Mouse (Mus musculus) right cerebral cortex, postnatal 25 days (tissue): ENCODE results near the gene Gm26992.
"Not testable (repeated sequence)": the region's sequence is repeated elsewhere in the genome, so short reads cannot be mapped to it uniquely, and the experiment has no call there.

Source experiments
- DNase-seq: peaks from one replicate; pipeline ENCODE4 v3.0.0; 2022

Gene Gm26992

DNA sequence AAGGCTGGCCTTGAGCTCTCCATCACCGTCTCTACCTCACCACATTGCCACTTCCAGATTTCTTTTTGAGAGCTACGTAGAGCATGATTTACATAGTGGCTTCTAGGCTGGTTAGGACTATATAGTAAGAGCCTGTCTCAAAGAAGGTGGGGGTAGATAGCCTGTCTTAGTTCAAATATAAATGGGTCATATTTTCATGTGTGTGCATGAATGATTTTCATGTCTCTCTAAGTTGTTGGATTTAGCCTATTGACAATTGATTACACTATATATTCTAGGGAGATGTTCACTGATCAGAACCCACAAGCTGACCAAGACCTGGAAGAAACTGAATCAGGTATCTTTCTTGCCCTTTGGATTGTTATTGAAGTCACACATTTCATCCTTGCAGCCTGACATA lies at the start of gene Gm26992:
Gene Gm26992, plus strand, starts transcription at position 301 of the 400 bp plus-strand sequence.
- DNase-seq, result no peak

DNA sequence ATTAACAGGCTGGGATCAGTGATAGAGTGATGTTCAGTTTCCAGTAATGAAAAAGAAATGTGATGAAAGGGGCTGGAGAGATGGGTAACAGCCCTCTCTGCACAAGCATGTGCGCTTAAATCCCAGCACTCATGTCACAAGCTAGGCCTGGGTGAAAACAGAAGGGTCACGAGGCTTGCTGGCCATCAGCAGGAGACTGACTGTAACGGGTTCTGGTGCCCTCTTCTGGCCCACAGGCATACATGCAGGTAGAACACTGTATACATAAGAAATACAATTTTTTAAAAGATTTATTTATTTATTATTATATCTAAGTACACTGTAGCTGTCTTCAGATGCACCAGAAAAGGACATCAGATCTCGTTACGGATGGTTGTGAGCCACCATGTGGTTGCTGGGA lies 47.6 kb upstream of the Gm26992 start:
- no peak for DNase-seq

DNA sequence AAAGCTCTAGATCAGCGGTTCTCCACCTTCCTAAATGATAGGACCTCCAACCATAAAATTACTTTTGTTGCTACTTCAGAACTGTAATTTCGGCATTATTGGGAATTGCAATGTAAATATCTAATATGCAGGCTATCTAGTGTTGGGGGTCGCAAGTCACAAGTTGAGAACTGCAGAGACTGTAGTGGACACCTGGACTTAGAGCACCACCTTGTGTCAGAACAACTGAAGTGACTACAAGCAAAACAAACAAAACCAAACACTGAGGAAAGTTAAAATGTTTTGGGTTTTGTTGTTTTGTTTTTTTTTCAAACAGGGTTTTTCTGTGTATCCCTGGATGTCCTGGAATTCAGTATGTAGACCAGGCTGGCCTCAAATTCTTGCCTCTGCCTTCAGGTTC lies 37.3 kb upstream of the Gm26992 start:
- no peak for DNase-seq

DNA sequence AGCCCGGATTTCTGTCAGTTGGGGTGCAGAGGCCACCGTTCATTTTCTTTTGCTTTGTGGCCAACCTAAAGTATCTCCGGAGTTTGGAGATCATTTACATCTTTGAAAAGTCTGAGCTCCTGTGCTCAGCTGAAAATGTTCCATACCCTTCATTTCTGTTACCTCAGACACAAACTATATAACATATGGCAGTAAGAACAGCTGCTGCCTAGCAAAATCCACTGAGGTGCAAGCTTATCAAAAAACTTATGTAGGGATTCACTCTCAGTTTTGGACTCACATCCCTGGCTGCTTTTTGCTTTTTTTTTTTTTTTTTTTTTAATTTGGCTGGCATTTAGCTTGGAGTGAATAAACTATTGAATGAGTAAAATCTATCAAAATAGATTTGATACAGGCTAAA lies 33.7 kb upstream of the Gm26992 start:
- DNase-seq, result no peak

DNA sequence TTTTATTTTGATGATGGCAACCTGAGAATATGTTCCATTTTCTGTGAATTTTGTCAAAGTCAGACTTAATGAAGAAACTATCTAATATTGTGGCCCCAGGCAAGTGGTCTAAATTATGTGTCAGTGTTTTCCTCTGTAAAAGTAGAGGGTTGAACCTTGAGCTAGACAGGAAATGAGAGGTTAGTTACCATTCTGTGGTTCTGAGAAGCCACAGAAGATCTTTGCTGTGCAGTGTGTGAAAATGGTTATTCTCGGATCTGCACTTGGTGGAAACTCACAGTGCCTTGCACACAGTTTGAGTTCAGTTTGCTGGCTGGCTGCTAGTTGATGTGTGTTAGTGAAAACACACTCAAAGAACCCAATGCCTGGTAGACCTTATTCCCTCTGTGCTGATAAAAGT lies 28.0 kb upstream of the Gm26992 start:
- no peak for DNase-seq

DNA sequence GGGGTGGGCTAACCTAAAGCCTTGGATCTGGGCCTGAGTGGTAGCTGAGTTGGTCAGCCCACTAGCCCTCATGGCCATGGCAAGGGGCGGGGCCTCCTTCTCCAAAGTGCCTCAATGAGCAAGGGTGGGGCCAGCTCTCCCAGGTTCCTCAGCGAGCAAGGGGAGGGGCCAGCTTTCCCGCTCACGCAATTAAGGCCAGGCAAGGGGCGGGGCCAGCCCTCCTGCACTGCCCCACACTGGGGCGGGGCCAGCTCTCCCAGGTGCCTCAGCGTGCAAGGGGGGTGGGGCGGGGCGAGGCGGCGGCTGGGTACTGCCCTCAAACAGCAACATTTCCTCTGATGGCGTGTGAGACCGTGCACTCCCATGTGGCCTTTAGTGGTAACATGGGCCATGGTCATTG lies 16.8 kb upstream of the Gm26992 start:
- no peak for DNase-seq

DNA sequence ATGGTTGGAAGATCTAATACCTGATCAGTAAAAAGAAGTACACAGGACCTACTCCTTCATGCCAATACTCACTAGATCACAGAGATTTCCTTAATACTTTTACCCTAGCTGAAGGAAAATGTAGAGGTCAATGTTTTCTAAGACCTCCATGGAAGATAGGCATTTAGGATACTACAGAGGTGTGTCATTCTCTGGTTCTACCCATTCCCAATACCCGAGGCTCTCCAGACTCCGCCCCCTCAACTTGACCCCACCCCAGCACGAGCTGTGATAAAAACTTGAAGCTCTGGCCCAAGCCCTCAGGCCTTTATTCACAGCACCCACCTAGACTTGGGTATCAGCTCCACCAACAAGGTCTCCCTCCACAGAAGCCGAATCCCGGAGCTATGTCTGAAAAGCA lies 7.6 kb upstream of the Gm26992 start, which contains the start of gene Tsx:
Gene Tsx, plus strand, starts transcription at position 301 of the 400 bp plus-strand sequence.
- no peak for DNase-seq

DNA sequence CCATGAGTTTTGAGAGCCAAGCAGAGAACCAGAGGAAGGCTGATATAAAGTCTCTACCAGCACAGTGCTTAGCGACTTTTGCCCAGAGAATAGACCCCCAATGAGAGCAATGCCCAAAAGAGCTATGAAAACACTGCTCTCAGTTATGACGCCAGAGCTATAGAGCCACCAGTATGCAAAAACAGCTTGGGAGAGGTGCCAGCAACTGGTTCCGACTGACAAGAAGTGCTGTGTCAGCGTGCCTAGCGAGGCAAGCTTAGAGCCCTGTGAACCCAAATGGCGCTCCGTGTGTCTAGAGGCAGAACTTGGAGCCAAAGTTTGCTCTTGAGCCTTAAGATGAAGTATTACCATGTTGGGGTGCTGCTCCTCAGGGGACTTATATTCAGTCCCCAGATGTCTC lies 5.9 kb downstream of the Gm26992 start:
- no peak for DNase-seq

DNA sequence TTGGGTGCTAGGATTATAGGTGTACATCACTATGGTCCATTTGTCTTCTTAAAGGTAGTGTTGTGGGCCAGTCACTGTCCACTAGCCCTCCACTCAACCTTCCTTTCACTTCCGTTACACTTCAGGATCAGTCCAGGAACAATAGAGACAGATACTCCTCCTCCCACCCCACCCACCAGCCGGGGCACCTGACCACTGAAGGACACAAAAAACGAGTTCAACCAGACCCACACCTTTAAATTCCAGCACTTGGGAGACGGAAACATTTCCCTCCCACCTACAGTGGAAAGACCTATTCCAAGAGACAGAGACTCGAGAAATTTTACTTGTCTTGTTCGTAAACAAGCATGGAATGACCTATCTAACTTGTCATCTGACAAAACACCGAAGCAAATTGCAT lies 10.5 kb downstream of the Gm26992 start:
- DNase-seq, result no peak

DNA sequence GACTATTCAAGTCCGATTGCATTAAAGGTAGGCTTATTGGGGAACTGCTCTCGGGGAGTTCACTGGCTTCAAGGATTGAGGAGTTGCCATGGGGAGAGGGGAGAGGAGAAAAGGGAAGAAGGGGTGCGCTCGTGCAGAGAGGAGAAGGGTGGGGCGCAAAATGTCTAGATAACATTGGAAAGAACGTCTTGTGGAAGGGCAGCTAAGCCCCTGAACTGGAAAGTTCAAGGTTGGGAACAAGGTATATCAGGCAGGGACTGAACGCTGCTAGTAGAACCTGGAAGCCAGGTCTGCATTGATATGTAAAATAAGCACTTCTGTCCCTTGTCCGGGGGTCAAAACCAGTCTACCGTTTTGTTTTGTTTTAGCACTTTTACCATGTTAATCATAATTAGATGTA lies 16.2 kb downstream of the Gm26992 start:
- DNase-seq, result no peak

DNA sequence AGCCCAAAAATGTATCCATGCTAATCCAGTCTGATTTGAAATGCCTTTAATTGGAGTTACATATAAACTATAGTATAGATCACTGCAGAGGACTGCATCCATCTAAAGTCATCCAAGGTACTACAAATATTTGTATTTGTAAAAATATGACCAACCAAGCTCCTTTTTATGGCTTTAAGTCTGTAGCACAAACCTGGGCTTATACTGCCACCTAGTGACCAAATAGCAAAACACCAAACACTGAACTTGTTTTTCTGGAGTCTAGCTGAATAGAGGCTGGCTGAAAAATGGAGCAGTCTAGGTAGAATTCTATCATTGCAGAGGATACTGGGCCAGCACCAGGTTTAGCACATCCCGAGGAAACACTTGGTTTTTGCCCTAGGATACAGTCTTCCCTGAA lies 19.0 kb downstream of the Gm26992 start:
- no peak for DNase-seq

DNA sequence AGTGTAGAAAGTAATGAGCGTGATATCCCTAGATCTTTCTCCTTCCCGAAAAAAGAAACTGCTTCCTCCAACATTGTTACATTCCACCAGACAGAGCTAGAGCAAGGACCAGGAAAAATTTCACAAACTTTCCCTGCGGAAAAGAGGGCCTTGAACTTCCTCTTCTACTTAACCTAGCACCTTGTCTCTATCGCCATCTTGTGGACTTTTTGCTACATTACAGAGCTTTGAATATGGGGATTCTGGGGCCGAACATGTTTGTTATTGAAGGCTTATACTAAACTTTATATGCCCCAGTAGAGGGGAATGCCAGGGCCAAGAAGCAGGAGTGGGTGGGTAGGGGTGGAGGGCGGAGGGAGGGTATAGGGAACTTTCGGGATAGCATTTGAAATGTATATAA lies 21.9 kb downstream of the Gm26992 start:
- DNase-seq, result no peak

DNA sequence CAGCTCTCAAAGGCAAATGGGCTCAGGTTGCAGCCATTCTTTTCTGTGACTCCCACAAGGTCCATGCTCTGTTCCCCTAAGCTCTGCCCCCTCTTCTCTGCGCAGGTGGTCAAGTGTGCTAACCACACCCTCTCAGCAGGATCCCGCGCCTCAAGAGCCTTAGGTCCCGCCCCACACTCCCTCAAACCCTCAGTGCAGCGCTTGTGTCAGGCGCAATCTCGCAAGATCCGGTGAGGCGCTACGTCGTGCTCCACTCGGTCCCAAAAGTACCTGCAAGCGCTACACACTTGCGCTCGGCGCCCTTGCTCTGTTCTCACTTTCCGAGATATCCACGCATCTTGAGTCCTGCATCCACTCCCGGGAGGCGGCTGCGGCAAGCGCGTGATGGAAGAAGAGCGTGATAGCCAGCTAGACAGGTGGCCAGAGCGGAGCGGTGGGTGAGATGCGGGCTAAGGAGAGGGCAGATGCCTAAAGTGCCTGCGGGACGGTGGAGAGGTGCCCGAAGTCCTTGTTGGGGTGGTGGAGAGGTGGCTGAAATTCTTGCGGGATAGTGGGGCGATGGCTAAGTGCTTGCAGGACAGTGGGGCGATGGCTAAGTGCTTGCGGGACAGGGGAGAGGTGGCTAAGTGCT lies 25.8 kb downstream of the Gm26992 start:
- DNase-seq, result peak; percentile 6

DNA sequence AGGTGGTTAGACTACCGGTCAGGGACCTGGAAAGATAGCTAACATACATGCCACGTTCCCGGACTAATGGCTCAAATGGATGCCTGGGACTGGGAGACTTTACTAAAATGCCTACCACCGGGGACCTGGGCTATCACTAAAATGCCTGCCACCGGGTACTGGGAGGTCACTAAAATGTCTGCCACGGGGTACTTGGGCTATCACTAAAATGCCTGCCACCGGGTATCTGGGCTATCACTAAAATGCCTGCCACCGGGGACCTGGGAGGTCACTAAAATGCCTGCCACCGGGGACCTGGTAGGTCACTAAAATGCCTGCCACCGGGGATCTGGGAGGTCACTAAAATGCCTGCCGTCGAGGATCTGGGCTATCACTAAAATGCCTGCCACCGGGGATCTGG lies 26.6 kb downstream of the Gm26992 start:
- not testable (repeated sequence) for DNase-seq

DNA sequence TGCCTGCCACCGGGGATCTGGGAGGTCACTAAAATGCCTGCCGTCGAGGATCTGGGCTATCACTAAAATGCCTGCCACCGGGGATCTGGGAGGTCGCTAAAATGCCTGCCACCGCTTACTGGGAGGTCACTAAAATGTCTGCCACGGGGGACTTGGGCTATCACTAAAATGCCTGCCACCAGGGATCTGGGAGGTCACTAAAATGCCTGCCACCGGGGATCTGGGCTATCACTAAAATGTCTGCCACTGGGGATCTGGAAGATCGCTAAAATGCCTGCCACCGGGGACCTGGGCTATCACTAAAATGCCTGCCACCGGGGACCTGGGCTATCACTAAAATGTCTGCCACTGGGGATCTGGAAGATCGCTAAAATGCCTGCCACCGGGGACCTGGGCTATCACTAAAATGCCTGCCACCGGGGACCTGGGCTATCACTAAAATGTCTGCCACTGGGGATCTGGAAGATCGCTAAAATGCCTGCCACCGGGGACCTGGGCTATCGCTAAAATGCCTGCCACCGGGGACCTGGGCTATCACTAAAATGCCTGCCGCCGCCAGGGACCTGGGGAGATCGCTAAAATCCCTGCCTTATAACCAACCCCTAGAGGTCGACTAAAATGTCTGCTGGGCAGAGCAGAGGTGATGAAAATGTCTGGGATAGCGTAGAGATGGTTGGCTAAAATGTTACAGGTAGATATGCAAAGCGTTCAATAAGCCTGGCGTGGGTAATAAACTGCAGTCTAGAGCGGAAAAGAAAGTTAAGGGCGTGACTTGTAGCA lies 27.3 kb downstream of the Gm26992 start:
- DNase-seq, result not testable (repeated sequence)

DNA sequence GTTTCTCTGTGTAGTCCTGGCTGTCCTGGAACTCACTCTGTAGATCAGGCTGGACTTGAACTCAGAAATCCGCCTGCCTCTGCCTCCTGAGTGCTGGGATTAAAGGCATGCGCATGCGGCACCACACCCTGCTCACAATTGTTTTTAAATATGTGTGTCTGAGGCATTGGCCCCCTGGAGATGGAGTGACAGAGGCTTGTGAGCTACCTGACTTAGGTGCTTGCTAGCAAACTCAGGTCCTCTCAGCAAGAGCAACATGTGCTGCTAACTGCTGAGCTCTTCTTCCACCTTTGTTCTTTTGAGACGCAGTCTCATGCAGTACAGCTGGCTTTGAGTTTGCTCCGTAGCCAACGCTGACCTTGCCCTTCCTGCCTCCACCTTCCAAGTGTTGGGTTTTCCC lies 31.0 kb downstream of the Gm26992 start:
- DNase-seq, result no peak

DNA sequence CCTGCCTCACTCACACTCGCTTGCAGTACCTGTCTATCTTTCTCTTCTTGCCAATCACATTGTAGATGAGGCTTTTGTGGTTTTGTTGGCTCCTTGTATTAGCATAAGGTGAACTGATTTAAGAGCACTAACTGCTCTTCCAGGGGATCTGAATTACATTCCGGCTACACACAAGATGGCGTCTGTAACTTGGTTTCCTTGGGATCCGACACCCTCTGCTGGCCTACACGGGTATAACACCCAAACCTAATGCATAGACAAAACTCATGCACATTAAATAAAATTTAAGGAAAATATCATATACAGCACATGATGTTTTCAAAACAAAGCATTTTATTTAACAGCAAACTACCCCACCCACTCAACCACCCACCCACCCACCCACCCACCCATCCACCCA lies 38.2 kb downstream of the Gm26992 start:
- no peak for DNase-seq

DNA sequence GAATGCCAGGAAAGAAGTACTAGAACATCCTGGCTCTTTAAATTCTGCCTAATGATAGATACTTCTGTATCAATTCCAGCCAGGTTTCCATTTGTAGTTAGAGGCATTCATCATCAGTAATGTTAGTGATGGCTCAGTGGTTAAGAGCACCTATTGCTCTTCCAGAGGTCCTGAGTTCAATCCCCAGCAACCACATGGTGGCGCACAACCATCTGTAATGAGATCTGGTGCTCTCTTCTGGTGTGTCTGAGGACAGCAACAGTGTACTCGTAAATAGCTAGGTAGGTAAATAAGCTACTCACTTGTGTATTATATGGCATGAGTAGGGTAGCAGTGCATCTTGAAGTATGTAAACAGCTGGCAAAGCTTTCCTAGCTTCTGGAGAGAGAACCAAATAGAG lies 47.2 kb downstream of the Gm26992 start:
- DNase-seq, result no peak

DNA sequence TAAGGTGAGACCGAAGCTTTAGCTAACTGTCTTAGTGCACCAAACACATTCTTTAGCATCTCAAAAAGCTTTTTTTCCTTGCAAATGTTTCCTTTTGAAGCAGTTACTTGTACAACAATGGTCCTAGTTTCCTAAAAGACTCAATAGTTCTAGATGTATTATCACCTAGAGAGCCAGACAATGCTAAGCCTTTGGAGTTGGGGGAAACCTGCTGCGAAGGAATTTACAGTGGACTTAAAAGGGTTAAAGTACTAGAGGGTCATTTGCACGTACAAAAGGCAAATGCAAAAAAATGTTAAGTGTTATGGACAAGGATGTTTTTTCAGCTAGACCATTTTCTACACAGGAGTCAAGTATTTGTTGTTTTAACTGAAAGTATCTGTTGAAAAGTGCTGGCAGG lies 50.5 kb downstream of the Gm26992 start:
- no peak for DNase-seq

DNA sequence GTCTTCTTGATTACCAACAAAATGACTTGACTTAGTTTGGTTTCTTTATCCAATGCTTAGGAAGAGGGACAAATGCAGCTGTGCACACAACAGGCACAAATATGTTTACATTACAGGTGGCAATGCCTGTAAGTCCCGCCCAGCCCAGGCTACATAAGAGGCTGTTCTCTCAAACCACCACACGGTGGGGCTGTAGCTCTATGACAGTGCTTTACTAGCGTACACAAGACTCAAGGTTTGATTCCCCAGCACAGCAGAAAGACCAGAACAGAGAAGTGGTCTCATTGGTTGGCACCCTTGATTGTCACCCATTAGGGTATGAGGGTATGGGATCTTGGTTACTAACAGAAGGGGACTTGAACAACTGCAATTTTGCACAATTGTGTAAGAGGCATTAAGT lies 55.7 kb downstream of the Gm26992 start:
- peak; percentile 8 for DNase-seq

DNA sequence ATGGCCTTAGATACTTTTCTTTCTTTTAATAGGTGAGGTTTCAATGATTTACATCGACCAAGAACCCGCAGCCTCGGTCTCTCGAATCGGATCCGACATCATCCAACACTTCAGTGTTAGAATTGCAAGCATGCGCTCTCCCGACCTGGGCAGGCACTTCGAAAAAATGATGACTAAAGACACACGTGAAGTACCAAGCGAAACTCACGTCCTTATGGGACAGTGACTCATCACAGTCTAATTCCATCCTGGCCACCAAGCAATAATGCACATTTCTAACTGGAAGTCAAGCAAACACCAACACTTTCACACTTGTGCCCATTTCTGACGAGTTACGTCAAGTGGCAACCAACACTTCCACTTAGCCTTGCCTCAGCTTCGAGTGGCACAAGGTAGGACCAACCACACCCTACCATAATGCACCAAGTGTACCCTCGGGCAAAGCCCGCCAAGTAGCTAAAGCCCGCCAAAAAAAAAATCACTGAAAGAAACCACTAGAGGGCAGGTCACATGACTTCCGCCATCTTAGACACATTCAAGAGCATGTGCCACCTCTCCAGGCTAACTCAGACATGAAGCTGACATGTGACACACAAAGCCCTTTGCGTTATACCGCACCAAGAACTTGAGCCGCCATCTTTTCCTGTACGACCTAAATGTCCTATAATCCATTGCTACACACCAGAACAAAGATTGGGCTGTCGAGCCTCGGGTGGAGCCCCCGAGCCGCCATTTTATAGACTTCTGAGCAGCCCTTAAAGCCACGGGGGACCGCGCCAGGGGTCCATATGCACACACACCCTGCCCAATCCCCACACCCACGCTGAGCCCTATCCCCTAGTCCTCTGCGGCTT lies 59.7 kb downstream of the Gm26992 start:
- DNase-seq, result no peak

DNA sequence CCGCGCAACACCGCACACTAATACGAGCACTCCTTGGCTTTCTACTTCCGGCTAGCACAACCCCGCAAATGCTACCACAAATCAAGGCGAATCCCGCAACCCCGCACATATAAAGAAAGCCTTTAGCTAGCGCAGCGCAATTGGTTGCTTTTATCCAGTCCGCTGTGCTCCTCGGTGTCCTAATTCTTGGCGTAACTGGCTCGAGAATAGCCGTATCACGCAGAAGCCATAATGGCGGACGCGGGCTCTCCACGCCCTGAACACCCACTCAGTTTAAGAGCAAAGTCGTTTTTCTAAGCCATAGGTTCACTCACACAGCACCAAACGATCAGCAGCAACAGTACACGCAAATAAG lies 60.3 kb downstream of the Gm26992 start:
- DNase-seq, result no peak

DNA sequence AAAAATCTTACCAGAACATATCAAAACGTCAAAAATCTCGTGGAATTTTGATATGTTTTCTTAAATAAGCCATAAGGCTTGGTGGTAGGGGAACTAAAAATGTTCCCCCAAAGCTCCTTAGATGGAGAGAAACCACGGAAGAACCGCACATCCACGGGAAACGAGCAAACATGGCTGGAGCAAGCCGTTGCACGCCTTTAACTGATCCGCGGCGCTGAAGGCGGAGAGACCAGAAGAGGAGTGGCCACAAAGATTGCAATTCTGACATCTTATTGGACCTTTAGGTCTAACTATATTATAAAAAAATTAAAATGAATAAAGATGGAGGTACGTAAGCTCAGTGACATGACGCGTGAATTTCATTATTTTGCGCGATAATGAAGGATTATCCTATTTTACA lies 61.2 kb downstream of the Gm26992 start:
- no peak for DNase-seq

DNA sequence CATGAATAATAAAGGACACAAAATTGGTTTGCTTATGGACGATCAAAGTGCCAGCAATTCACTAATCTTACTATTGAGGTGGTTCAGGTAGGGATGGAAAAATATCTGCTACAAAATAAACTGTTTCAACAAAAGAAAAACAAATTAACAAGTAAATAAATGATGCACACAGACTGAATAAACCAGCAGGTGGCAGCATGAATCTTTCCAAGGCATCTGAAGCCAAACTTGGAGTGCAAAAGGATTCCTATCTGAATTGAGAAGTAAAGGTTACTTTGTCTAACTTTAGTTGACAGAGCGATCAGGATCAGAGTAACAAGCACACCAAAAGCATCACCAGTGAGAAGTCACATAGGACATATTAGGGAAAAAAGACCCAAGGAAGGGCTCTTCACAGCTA lies 62.2 kb downstream of the Gm26992 start:
- DNase-seq, result no peak
